Mouse (Mus musculus): ENCODE data around the gene Lhpp. TPM values are rescaled to one million over a fixed set of nuclear protein-coding genes. Genes with fewer than 3 reads are reported as not detected.

Gene Lhpp
- total RNA-seq, 2 experiments from 2014 or later = 15.5 to 16.3 TPM

DNA sequence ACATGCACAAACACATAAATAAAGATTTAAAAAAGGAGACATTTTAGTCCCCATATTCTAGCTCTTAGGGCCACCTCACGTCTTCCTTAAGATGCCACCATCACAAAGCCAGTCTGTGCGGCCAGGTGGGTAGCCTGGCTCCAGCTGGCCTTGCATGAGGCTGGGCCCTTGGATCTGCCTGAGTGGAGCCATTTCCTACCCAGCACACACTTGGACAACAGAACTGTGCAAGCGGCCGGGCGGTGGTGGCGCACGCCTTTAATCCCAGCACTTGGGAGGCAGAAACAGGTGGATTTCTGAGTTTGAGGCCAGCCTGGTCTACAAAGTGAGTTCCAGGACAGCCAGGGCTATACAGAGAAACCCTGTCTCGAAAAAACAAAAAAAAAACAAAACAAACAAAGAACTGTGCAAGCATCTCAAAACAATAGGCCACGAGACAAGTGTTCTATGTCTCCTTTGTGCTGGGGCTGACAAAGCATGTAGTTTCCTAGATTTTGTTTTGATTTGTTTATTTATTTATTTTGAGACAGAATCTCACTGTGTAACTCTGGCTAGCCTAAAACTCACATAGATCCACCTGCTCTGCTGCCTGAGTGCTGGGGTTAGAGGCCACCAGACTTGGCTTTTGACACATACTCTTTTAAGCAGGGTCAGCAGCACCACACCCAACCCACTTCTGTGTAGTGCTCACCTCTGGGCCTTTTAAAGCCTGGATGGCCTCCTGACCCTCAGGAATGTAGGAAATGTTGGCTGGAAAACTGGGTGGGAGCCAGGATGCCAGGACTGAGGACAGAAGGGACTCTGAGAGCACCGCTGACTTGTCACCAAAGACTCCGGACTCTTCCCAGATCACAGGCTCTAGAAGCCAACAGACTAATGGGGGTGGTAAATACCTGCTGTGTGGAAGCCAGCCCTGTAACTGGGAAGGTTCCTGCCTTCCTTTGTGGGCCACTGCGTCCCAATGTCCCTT, 112.2 kb downstream of the Lhpp start:
- peak overlapping the region; percentile 78 for H3K27ac ChIP-seq
- peak in 1 of 2 experiments; percentile 10 for DNase-seq (ENCODE audit: extremely low spot score in 1 of 2, low spot score in 2 of 2)
- no peak for TF ChIP-seq CTCF (IDR thresholded peaks at IDR 0.05)
- H3K4me3 ChIP-seq = no peak overlapping the region
- intact Hi-C loops (cut with DNase I) = no loop called here

DNA sequence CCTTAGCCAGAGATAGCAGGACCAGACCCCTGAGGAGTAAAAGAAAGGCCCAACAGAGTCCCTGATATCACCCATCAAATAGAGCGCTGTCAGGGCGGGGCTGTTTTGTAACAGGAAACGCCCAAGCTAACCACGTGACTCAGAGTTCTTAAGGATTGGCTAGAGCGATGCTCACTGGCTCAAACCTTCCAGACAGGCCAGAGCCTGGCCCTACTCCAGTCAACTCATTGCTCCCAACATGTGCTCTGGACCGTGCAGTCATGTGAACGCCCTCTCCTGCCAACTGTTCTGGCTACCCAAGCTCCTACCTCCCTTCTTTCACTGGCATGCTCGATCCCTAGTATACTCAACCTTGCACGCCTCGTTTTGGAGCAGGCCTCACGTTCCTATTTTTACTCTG, 113.5 kb downstream of the Lhpp start:
- H3K4me3 ChIP-seq = no peak overlapping the region
- peak overlapping the region; percentile 75 for H3K27ac ChIP-seq
- intact Hi-C loops (cut with DNase I) = no loop called here
- TF ChIP-seq CTCF (IDR thresholded peaks at IDR 0.05) = no peak
- DNase-seq (ENCODE audit: extremely low spot score in 1 of 2, low spot score in 2 of 2) = peak in 1 of 2 experiments; percentile 11

DNA sequence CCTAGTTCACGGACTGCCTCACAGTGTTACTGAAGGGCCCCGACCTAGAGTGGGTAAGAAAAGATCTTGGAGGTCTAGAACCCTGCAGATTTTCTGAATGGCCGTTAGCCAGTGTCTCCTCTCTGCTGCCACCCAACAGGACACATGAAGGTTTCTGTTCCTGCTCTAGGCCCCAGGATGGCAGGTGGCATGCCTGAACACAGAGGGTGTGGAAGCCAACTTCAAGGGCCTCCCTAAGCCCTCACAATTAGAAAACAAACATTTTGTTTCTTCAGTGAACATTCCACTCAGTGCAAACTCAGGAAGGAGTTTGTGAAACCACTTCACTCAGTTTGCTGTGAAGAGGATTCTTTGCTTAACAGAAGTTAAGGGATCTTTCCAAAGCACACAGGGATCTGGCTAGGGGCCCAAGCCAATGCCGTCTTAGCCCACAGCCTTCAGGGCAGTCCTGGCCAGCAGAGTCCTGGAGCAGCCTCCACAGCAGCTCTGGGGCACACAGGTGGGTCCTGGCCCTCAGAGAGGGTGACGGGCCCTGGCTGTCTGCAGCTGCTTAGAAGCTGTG, 114.1 kb downstream of the Lhpp start:
- peak overlapping the region; percentile 75 for H3K27ac ChIP-seq
- H3K4me3 ChIP-seq = no peak overlapping the region
- intact Hi-C loops (cut with DNase I) = no loop called here
- DNase-seq (ENCODE audit: extremely low spot score in 1 of 2, low spot score in 2 of 2) = peak in 1 of 2 experiments; percentile 6
- TF ChIP-seq CTCF (IDR thresholded peaks at IDR 0.05) = no peak

DNA sequence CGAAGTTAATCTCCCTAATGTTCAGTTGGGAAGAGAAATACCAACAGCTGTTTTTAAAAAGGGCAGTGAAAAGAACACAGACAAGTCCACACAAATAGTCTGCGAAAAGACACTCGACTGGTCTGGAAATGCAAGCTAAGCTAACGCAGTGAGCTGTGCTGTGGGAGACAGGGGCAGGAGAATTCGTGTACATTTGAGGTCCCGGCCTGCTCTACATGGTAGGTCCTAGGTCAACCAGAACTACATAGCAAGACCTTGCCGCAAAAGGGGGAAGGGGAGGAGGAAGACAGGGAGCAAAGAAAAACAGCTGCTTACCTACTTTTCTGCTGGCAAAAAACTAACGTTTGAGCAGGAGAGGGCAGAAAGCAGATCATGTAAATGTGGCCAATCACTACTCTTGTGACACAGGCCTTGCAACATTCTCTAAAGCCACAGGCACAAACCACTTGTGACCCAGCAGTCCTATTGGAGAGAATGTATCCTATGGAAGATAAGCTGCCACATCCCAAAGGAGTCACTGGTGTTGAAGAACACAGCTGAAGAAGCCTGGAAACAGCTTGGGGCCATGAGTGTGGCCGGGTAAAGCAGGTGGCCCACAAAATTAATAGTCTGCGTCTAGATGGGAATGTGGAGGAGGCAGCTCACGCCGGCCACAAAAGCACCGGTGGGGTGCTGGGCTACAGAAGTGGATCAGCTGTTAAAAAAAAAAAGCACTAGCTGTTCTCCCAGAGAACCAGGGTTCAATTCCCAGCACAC, 115.8 kb downstream of the Lhpp start:
- Histone ChIP-seq H3K27ac (peak overlapping the region; percentile 33; the same call in 1 of the 2 replicates), H3K4me3 (no peak overlapping the region)
- no peak for TF ChIP-seq CTCF (IDR thresholded peaks at IDR 0.05)
- no peak for DNase-seq (ENCODE audit: extremely low spot score in 1 of 2, low spot score in 2 of 2)
- intact Hi-C loops (cut with DNase I) = no loop called here

DNA sequence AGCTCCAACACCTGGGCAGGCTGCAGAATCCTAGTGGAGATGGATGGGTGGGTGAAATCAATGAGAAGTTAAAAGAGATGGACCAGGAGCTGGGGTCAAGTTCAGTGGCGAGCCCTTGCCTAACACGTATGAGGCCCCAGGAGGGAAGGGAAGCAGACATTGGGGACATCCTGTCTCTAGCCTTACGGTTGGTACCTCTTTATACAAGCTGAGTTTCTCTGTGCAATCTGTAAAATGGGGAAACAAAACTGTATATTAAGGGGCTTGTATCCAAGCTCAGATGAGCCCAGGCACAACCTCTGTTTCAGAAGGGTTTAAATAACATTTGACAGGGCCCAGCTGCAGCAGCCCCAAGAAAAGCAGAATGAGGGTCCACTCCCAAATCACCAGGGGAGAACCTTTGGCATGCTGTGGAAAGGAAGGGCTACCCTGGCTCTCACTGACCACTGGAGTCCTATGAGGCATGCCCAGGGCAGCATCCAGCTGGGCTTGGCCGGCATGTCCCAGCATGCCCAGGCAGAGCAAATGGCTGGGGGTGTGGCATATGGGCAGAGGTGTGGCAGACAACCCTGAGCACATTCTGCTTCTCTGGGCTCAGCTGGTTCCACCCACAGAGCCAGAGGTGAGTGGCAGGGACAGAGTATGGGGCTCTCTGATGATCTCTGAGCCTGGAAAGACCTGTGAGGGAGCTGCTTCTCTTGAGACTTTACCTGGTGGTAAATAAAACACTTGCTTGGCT, 118.8 kb downstream of the Lhpp start:
- TF ChIP-seq CTCF (IDR thresholded peaks at IDR 0.05) = no peak
- H3K27ac ChIP-seq = no peak overlapping the region
- intact Hi-C loops (cut with DNase I) = no loop called here
- no peak for DNase-seq (ENCODE audit: extremely low spot score in 1 of 2, low spot score in 2 of 2)
- no peak overlapping the region for H3K4me3 ChIP-seq

DNA sequence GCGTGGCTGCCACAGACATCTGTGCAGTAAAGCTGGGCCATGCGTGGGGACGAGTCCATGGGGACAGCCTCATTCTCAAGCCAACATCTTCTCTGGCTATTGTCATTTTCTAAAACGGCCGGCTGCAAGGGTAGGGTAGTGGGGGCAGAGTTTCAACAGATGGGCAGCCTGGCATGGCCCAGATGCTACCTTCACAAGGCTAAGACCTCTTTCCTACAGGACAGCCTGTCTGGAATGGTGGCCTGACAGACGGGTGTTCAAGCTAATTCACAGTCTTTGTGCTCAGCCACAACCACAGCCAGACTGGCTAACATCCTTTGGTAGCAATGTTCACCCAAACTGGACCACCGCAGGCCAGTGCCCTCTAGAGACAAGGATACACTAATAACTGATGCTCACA, 120.1 kb downstream of the Lhpp start:
- no peak for DNase-seq (ENCODE audit: extremely low spot score in 1 of 2, low spot score in 2 of 2)
- Histone ChIP-seq H3K4me3 (no peak overlapping the region), H3K27ac (peak overlapping the region; percentile 63)
- TF ChIP-seq CTCF (IDR thresholded peaks at IDR 0.05) = no peak
- intact Hi-C loops (cut with DNase I) = loop anchor here (5.0 kb wide), 1 partner anchor 73 kb away; no protein-coding TSS in a partner anchor

DNA sequence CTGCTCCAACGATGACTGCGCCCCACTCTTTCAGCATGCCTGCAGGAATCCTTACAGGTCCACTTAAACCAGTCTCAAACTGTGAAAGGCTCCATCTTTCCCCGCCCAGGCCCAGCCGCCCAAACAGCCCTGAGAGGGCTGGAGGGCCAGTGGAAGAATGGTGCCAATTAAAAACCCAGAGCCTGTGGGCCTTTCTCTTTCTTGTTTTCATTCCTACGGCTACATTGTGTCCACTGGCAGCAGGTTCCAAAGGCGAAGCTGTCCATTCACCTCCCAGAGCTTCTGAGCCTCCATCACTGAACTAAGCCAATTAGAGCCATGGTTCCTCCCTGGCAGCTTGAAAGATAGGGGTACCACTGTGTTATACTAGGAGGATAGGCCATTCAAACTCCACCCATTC, 121.1 kb downstream of the Lhpp start:
- no peak for TF ChIP-seq CTCF (IDR thresholded peaks at IDR 0.05)
- H3K27ac ChIP-seq = peak overlapping the region; percentile 63
- no peak for DNase-seq (ENCODE audit: extremely low spot score in 1 of 2, low spot score in 2 of 2)
- H3K4me3 ChIP-seq = no peak overlapping the region
- intact Hi-C loops (cut with DNase I) = loop anchor here (5.0 kb wide), 1 partner anchor 74 kb away; no protein-coding TSS in a partner anchor

DNA sequence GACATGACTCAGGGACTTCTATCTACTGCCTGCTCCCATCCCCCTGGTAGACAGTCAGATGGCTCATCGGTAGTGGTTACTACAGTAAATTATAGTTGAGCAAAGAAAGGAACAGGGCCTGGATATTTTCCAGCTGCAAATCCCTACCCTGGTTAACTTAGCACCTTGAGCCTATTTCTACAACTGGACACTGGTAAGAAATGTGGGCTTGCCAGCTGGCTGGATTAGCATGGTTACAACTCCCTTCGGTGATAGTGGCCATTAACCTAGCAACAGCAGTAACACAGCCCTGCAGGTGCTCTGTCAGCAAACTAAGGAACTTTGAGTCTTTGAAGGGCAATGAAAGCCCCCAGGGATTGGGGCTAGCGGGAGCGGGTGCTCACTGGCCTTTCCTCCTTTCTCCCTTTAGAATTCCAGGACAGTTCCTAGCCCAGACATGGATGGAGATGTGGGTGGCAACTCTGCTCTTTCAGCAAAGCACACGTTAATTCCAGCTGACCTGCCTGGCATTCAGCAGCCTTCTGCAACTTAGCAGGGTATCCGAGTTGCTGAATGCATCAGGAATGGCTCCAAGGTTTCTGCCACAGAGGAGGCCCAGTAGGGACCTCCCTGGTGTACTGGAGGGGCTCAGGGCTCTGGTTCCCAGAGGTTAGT, 121.8 kb downstream of the Lhpp start:
- no peak for DNase-seq (ENCODE audit: extremely low spot score in 1 of 2, low spot score in 2 of 2)
- intact Hi-C loops (cut with DNase I) = loop anchor here (5.0 kb wide), 1 partner anchor 75 kb away; no protein-coding TSS in a partner anchor
- TF ChIP-seq CTCF (IDR thresholded peaks at IDR 0.05) = no peak
- Histone ChIP-seq H3K4me3 (no peak overlapping the region), H3K27ac (peak overlapping the region; percentile 60)

DNA sequence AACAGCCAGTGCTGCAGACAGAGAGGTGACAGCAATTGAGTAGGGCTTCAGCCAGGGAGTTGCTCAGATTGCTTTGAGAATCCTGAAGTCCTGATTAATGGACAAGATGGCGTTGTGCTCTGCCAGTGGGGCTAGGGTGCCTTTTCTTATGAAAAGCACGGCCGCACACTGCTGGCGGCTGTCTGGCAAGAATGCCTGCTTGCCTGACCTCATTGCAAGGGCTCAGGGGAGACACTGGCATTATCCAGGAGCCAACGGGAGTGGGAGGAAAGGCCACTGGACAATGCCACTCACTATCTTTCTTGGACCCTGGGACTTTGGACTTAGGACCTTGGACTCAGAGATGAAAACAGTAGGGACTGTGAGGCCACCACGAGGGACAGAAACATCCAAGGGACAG, 123.1 kb downstream of the Lhpp start:
- intact Hi-C loops (cut with DNase I) = loop anchor here (5.0 kb wide), 1 partner anchor 76 kb away; no protein-coding TSS in a partner anchor
- Histone ChIP-seq H3K4me3 (no peak overlapping the region), H3K27ac (peak overlapping the region; percentile 56)
- TF ChIP-seq CTCF (IDR thresholded peaks at IDR 0.05) = no peak
- no peak for DNase-seq (ENCODE audit: extremely low spot score in 1 of 2, low spot score in 2 of 2)

DNA sequence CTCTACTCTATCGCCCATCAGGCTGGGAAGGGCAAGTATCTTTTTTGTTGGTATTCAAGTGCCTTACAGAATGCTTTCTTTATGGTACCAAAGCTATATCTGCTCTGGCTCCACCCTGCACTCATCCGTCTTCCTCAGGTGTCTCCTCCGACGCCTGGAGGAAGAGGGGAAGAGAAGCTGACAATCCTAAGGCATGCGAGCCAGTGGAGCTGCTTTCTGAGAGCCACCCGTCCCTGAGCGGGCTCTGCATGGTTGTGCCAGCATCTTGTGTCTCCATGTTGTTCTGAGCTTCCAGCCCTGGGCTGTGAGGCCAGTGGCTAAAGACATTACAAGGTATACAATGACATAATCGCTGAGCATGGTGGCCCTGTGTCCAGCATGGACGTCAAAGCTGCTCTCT, 123.8 kb downstream of the Lhpp start:
- intact Hi-C loops (cut with DNase I) = loop anchor here (5.0 kb wide), 1 partner anchor 77 kb away; no protein-coding TSS in a partner anchor
- H3K27ac ChIP-seq = peak overlapping the region; percentile 56; the same call in 1 of the 2 replicates
- no peak overlapping the region for H3K4me3 ChIP-seq
- DNase-seq (ENCODE audit: extremely low spot score in 1 of 2, low spot score in 2 of 2) = no peak
- no peak for TF ChIP-seq CTCF (IDR thresholded peaks at IDR 0.05)

Data from left cerebral cortex, adult 2 months (tissue).